Mouse (Mus musculus): ENCODE results near the gene Atxn1.

The Atxn1 gene

DNA sequence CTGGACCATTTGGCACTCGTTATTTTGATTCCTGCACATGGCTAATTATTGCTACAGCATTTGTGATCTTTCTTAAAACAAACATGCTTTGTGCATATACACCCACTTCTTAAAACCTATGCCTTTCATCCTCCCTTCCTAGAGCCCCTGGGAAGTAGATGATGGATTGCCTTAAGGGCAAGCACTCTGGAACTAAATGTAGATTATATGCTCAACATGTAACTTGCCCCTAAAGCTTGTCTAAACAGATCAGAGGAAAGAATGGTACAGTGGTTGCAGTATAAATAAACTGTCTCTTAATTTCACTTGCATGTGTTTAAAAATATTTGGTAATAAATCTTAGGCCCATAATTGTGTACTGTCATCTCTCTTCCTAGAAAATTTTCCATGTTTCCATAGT lies 370.9 kb downstream of the Atxn1 start:
- no peak for DNase-seq (ENCODE audit: low read depth, low spot score)

DNA sequence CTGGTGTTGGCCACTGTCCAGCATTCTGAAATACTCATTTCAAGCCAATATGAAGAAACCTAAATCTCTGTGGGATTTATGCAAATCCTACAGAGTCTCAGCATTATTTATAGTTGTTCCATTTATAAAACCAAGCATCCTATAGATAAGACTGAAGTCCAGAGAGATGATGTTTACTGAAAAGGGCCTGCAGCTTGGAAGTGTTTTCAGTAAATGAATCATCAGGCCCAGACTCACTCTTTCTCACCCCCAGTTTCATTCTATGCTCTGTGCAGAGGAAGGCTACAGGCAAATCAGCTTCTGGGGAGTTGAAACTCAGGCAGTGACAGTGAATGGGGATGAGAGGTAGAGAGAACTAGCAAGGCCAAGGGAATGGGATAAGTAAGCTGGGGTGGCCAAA lies 373.9 kb downstream of the Atxn1 start:
- no peak for DNase-seq (ENCODE audit: low read depth, low spot score)

GRCm38 (mm10) chr13:45583061-45583460 lies 381.7 kb downstream of the Atxn1 start:
- peak; percentile 71 for DNase-seq (ENCODE audit: low read depth, low spot score)

GRCm38 (mm10) chr13:45582294-45582693 lies 382.5 kb downstream of the Atxn1 start:
- DNase-seq (ENCODE audit: low read depth, low spot score), result no peak

GRCm38 (mm10) chr13:45579751-45580150 lies 385.1 kb downstream of the Atxn1 start:
- no peak for DNase-seq (ENCODE audit: low read depth, low spot score)

GRCm38 (mm10) chr13:45577784-45578183 lies 387.0 kb downstream of the Atxn1 start:
- DNase-seq (ENCODE audit: low read depth, low spot score), result peak; percentile 31

DNA sequence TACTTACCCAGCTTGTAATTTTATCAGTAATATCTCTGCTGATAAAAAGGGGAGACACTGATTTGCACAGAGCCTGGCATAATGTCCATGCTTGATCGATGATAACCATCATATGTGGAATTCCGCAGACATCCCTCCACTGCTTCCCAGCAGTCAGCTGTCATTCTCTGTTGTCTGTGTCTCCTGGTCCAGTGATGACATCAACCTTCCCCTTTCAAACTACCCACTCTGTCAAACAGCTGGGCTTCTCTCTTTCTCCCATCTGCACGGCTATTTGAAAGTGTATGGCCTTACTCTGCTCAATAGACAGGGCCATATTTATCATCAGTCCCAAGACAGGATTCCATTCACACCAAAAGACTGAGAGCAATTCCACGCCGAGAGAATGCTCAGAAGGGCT lies 387.4 kb downstream of the Atxn1 start:
- DNase-seq (ENCODE audit: low read depth, low spot score), result no peak

- no peak for DNase-seq (ENCODE audit: low read depth, low spot score)
Observed at GRCm38 (mm10) chr13:45576185-45576584, 388.6 kb downstream of the Atxn1 start.

- peak; percentile 48 for DNase-seq (ENCODE audit: low read depth, low spot score)
Observed at GRCm38 (mm10) chr13:45572768-45573167, 392.0 kb downstream of the Atxn1 start.

DNA sequence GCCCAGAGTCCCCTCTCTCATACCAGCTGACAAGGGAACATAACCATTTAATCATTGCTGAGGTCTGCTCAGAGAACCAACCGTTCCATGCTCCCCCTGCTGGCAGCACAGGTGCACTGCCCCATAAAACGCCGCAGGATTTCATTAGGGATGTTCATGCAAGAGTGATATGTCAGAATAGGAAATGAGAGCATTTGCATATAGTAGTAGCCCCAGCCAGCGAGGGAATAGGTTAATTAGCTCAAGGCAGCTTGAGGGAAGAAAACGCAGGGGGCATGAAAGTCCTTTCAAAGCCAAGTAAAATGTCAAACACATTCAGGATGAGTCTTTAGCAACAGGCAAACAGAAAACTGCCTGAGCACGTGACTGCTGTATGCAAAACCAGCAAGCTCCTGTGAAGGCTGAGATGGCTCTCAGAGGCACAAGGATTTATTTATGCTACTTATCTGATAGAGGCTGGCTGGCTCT lies 393.0 kb downstream of the Atxn1 start:
- peak; percentile 71 for DNase-seq (ENCODE audit: low read depth, low spot score)

DNA sequence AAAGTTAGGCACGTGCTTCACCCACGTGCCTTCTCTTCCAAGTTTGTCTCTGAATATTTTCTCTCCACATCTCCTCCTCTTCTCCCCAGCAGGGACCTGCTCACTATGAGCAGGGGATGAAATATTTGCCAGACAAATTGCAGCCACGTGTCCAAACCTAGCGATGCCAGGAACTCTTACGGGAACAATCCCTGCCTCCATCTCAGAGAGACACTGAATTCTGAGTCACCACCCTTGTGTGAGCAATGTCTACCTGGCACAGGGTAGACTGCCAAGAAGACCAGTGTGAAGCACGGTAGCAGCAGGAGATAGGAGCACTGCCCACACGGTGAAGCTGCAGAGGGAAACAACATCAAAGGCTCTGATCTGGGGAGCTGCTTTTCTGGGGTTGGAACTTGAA lies 394.9 kb downstream of the Atxn1 start:
- DNase-seq (ENCODE audit: low read depth, low spot score), result no peak

- no peak for DNase-seq (ENCODE audit: low read depth, low spot score)
Observed at GRCm38 (mm10) chr13:45564946-45565345, 399.9 kb downstream of the Atxn1 start.

DNA sequence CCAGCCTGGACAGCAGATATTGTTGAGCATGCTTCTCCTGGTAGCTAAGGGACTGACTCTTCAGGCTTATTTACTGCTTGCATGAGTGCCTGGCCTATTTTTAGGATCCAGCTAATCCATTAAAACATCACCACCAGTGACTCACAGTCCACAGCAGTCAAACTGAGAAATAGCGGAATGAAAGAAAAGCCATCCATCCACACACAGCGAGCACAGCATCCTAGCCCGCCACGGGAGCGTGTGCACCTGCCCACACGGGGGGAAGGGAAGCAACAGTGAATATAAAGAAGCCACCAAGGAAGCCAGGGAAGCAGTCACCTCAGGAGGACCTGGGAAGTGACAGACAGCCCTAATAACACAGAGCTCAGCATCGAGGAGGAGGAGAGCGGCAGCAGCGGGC lies 402.8 kb downstream of the Atxn1 start:
- DNase-seq (ENCODE audit: low read depth, low spot score), result no peak

DNA sequence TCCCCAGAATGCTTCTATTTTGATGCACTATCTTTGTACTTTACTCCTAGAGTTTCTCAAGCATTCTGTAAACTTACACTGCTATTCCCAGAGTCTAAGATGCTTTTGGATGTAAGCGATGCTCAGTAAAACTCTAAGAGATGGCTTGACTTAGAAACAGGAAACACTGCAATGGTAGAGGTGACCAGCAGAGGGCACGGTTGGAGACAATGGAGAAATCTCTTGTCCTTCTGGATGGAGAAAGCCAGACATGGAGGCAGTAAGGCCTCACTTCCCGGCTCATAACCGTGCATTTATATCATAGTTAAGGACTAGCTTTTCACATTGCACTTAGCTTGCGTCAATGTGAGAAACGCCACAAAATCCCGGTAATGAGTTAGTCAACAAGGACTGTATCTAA lies 404.3 kb downstream of the Atxn1 start:
- peak; percentile 51 for DNase-seq (ENCODE audit: low read depth, low spot score)

GRCm38 (mm10) chr13:45559258-45559657 lies 405.6 kb downstream of the Atxn1 start:
- DNase-seq (ENCODE audit: low read depth, low spot score), result no peak

GRCm38 (mm10) chr13:45558367-45558766 lies 406.4 kb downstream of the Atxn1 start:
- DNase-seq (ENCODE audit: low read depth, low spot score), result no peak

DNA sequence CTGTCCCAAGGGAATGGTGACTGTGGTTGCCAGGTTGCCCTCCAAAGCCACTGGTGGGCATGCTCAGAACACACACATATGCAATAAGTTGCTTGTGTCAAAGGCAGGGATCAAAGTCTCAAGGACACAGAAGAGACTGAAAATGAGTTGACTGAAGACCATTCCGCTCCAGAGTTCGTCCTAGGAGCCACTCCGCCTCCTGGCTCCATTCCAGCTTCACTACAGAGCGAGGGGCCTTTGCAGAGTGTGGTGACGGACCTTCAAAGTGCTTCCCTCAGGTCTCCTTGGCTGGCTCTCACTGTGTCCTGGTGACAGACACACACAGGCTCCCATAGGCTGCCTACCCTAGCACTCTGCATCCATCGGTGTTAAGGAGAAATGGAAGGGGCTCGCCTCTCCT lies 411.1 kb downstream of the Atxn1 start:
- no peak for DNase-seq (ENCODE audit: low read depth, low spot score)

- DNase-seq (ENCODE audit: low read depth, low spot score), result peak; percentile 51
Observed at GRCm38 (mm10) chr13:45547549-45547948, 417.3 kb downstream of the Atxn1 start.

GRCm38 (mm10) chr13:45546946-45547345 lies 417.9 kb downstream of the Atxn1 start:
- DNase-seq (ENCODE audit: low read depth, low spot score), result no peak

DNA sequence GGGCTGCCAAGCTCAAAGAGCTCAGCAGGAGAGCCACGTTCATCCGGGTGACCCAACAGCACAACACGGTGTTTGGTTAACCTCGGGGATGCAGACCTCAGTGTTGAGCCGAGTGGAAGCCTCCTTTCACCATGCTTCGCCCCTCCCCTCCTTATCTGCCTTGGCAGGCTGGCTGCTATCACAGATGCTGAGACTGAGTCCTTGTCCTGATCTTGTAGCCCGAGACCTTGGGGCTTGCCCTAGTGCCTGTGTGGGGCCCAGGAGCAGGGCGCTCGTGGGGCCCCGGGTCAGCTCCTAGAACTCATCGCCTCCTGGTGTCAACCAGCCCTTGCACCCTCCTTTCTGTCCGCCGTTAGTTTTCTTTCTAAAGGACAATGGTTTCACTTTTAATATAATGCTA lies 418.8 kb downstream of the Atxn1 start:
- DNase-seq (ENCODE audit: low read depth, low spot score), result no peak

GRCm38 (mm10) chr13:45539205-45539568 lies 425.6 kb downstream of the Atxn1 start:
- DNase-seq (ENCODE audit: low read depth, low spot score), result peak; percentile 74

DNA sequence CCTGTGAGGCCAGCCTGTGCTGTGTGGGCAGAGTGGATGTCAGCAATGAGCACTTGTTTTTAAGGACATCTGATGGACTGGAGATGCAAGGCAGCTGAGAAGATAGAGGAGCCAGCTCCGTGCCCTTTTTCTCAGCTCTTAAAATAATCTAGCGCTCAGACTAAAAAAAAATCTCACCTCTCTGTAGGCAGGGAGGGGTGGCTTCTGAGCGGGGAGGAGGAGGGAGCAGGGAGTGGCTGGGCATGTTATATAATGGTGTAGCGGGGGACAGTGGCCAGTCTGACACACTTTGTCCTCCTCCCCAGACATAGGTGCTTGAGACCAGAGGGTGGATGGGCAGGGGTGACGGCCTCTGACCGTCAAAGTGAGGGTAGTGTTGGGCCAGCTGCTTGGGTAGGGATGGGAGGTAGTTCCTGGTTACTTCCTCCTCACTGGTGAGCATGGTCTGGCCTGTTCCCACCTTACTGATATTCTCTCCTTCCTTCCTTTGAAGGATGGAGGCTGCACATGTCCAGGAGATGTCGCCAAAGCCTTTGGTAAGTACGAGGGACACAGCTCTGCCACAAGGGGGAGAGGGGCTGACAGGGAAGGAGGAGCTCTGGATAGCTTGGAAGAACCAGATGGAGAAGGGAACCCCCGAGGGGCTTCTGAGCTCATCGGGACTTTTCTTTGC lies 426.1 kb downstream of the Atxn1 start:
- DNase-seq (ENCODE audit: low read depth, low spot score), result peak; percentile 36

GRCm38 (mm10) chr13:45538091-45538490 lies 426.7 kb downstream of the Atxn1 start:
- no peak for DNase-seq (ENCODE audit: low read depth, low spot score)

DNA sequence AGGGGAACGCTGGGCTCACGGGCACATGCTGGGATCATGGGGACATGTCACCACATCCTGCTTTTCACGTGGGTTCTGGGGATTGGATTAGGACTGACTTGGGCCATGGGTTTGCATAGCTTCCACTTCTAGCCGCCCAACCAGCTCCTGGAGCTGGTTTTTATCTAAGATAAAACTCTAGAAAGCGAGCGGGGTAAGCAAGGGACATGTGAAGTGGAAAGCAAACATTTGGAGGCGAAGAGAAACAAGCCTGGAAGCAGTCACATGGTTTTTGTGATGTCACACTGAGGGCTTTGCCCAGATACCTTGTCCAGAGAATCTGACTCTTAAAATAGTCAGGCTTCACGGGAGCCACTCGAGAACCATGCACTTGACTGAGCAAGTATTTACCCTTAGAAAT lies 427.7 kb downstream of the Atxn1 start:
- DNase-seq (ENCODE audit: low read depth, low spot score), result no peak
